Mouse (Mus musculus) forebrain, embryonic 11.5 days (tissue): Measurements from ENCODE around the gene 4931414P19Rik. TPM values are rescaled to one million over a fixed set of nuclear protein-coding genes. Genes with fewer than 3 reads are reported as not detected.

Source experiments
- ATAC-seq: fragments of 200-750 bp; cut with Nextera tagmentation; replicated peaks from 2 replicates; pipeline ENCODE4 v1.8.0; 2017; ENCODE audit warnings: moderate TSS enrichment; ENCODE audit not compliant: low FRiP score
- DNase-seq: peaks from one replicate; pipeline ENCODE4 v3.0.0-alpha.2; 2017; ENCODE audit warnings: low spot score
- H3K27ac ChIP-seq: fragments of 300-500 bp; sonication (generic); 2 replicates; pipeline ENCODE4 v1.5.1; 2014; ENCODE audit warnings: low read depth, low read length
- H3K27me3 ChIP-seq: fragments of 300-500 bp; sonication (generic); 2 replicates; pipeline ENCODE4 v1.6.1; 2014; ENCODE audit warnings: mild to moderate bottlenecking, low read length, mixed read lengths; ENCODE audit not compliant: control insufficient read depth, insufficient read depth
- H3K36me3 ChIP-seq: fragments of 300-500 bp; sonication (generic); 2 replicates; pipeline ENCODE4 v1.6.1; 2014; ENCODE audit warnings: mild to moderate bottlenecking, low read length, moderate library complexity, mixed read lengths; ENCODE audit not compliant: control insufficient read depth, insufficient read depth
- H3K4me1 ChIP-seq: fragments of 300-500 bp; sonication (generic); replicated peaks from 2 replicates; pipeline ENCODE4 v1.6.1; 2014; ENCODE audit warnings: low read length, mixed read lengths; ENCODE audit not compliant: control insufficient read depth, insufficient read depth
- H3K4me2 ChIP-seq: fragments of 300-500 bp; sonication (generic); 2 replicates; pipeline ENCODE4 v1.6.1; 2014; ENCODE audit warnings: low read depth, mild to moderate bottlenecking, low read length, moderate library complexity, mixed read lengths; ENCODE audit not compliant: severe bottlenecking
- H3K4me3 ChIP-seq: fragments of 300-500 bp; sonication (generic); 2 replicates; pipeline ENCODE4 v1.5.1; 2014; ENCODE audit warnings: low read depth, low read length
- H3K9ac ChIP-seq: fragments of 300-500 bp; sonication (generic); 2 replicates; pipeline ENCODE4 v1.6.1; 2014; ENCODE audit warnings: low read length
- H3K9me3 ChIP-seq: fragments of 300-500 bp; sonication (generic); 2 replicates; pipeline ENCODE4 v1.6.1; 2016; ENCODE audit warnings: low read length, mixed read lengths; ENCODE audit not compliant: control insufficient read depth
- WGBS: fragments of 180-500 bp; shearing (Covaris S2); extraction: QIAGEN DNeasy Blood & Tissue Kit; methylation state at CpG from one replicate; pipeline ENCODE4 v1.1.7; 2014; 5-methylcytosine and 5-hydroxymethylcytosine counted together
- polyA plus RNA-seq: library from polyadenylated mRNA; unstranded; fragments of >200 nt; fragmentation: Nextera tagmentation; extraction: Ambion mirVana; gene quantifications from 2 replicates; pipeline ENCODE4 v1.2.1, GENCODE M21; 2014

4931414P19Rik gene
- polyA plus RNA-seq, 1 experiment from 2014 or later: 9.6 TPM

- peak overlapping the region; percentile 85 for H3K4me2 ChIP-seq
- peak overlapping the region; percentile 95 for H3K9ac ChIP-seq
- no peaks in the 10 kb centered on the region for H3K9me3 ChIP-seq
- 0% methylated on average over 8 of the region's 8 CpGs for WGBS
- ATAC-seq (no peak), DNase-seq (peak; percentile 51)
- no peaks in the 10 kb centered on the region for H3K27me3 ChIP-seq
- H3K4me1 ChIP-seq: peaks cover 29% of the 10 kb centered on the region
- no peaks in the 10 kb centered on the region; the same call in 1 of the 2 replicates for H3K36me3 ChIP-seq
- H3K27ac ChIP-seq: peak overlapping the region; percentile 0; the same call in 1 of the 2 replicates
- H3K4me3 ChIP-seq: peak overlapping the region; percentile 91
These were observed 30.8 kb downstream of the 4931414P19Rik start for GRCm38 (mm10) chr14:54575031-54575430.

GRCm38 (mm10) chr14:54574253-54574652 lies 31.5 kb downstream of the 4931414P19Rik start:
- H3K9ac ChIP-seq: peak overlapping the region; percentile 95
- ATAC-seq: no peak

GRCm38 (mm10) chr14:54572790-54573736 lies 32.7 kb downstream of the 4931414P19Rik start:
- Histone ChIP-seq H3K27ac (peak overlapping the region; percentile 83), H3K4me1 (peaks cover 32% of the 10 kb centered on the region), H3K9me3 (no peaks in the 10 kb centered on the region), H3K9ac (peak overlapping the region; percentile 95), H3K4me3 (peak overlapping the region; percentile 91), H3K27me3 (no peaks in the 10 kb centered on the region), H3K36me3 (no peaks in the 10 kb centered on the region; the same call in 1 of the 2 replicates), H3K4me2 (peak overlapping the region; percentile 85)
- peak; percentile 93 for DNase-seq
- peak; percentile 67 for ATAC-seq
- WGBS: 2% methylated on average over 14 of the region's 14 CpGs

More at GRCm38 (mm10) chr14:54574253-54574652, 31.5 kb downstream of the 4931414P19Rik start:
- no peaks in the 10 kb centered on the region for H3K27me3 ChIP-seq
- no peaks in the 10 kb centered on the region for H3K9me3 ChIP-seq
- H3K36me3 ChIP-seq: no peaks in the 10 kb centered on the region; the same call in 1 of the 2 replicates
- H3K4me2 ChIP-seq: peak overlapping the region; percentile 85
- DNase-seq: peak; percentile 60
- peak overlapping the region; percentile 28 for H3K27ac ChIP-seq
- peaks cover 32% of the 10 kb centered on the region for H3K4me1 ChIP-seq
- peak overlapping the region; percentile 91 for H3K4me3 ChIP-seq
- WGBS: 6% methylated on average over 4 of the region's 4 CpGs

- ATAC-seq (no peak), DNase-seq (no peak)
- peak overlapping the region; percentile 13 for H3K9ac ChIP-seq
- H3K4me1 ChIP-seq: peaks cover 32% of the 10 kb centered on the region
- no peaks in the 10 kb centered on the region for H3K27me3 ChIP-seq
- H3K9me3 ChIP-seq: no peaks in the 10 kb centered on the region
- peak overlapping the region; percentile 83 for H3K27ac ChIP-seq
- no peak overlapping the region; the same call in 1 of the 2 replicates for H3K4me3 ChIP-seq
- WGBS: 46% methylated on average over 4 of the region's 4 CpGs
- peak overlapping the region; percentile 85; the same call in 1 of the 2 replicates for H3K4me2 ChIP-seq
- H3K36me3 ChIP-seq: peaks cover 3% of the 10 kb centered on the region; the same call in 1 of the 2 replicates
These were observed 33.7 kb downstream of the 4931414P19Rik start for GRCm38 (mm10) chr14:54572122-54572521.

- Histone ChIP-seq H3K36me3 (peaks cover 3% of the 10 kb centered on the region; the same call in 1 of the 2 replicates), H3K4me1 (peaks cover 28% of the 10 kb centered on the region), H3K4me3 (no peak overlapping the region), H3K4me2 (no peak overlapping the region), H3K9ac (no peak overlapping the region; the same call in 1 of the 2 replicates), H3K27me3 (no peaks in the 10 kb centered on the region), H3K9me3 (no peaks in the 10 kb centered on the region), H3K27ac (0 out of 2 replicates have a peak overlapping the region, but pooled peaks have one; percentile 41)
- 56% methylated on average over 17 of the region's 17 CpGs for WGBS
- DNase-seq (peak; percentile 58), ATAC-seq (no peak)
These were observed 36.1 kb downstream of the 4931414P19Rik start for GRCm38 (mm10) chr14:54569451-54570392.

GRCm38 (mm10) chr14:54568694-54569414 lies 36.9 kb downstream of the 4931414P19Rik start:
- 0 out of 2 replicates have a peak overlapping the region, but pooled peaks have one; percentile 41 for H3K27ac ChIP-seq
- no peak overlapping the region for H3K4me3 ChIP-seq
- WGBS: 77% methylated on average over 15 of the region's 15 CpGs
- H3K4me1 ChIP-seq: peaks cover 20% of the 10 kb centered on the region
- ATAC-seq (no peak), DNase-seq (peak; percentile 87)
- no peak overlapping the region for H3K9ac ChIP-seq
- H3K27me3 ChIP-seq: no peaks in the 10 kb centered on the region
- H3K36me3 ChIP-seq: peaks cover 3% of the 10 kb centered on the region; the same call in 1 of the 2 replicates
- no peaks in the 10 kb centered on the region for H3K9me3 ChIP-seq
- H3K4me2 ChIP-seq: no peak overlapping the region

GRCm38 (mm10) chr14:54560527-54561242 lies 45.1 kb downstream of the 4931414P19Rik start:
- H3K9ac ChIP-seq: no peak overlapping the region
- H3K4me3 ChIP-seq: no peak overlapping the region
- H3K36me3 ChIP-seq: no peaks in the 10 kb centered on the region
- H3K9me3 ChIP-seq: no peaks in the 10 kb centered on the region
- 87% methylated on average over 14 of the region's 14 CpGs for WGBS
- H3K27me3 ChIP-seq: no peaks in the 10 kb centered on the region
- no peaks in the 10 kb centered on the region for H3K4me1 ChIP-seq
- DNase-seq (no peak), ATAC-seq (no peak)
- no peak overlapping the region for H3K27ac ChIP-seq
- no peak overlapping the region for H3K4me2 ChIP-seq
